Mouse (Mus musculus) c-Kit-positive CD71-negative TER-119-negative erythroid progenitor cells, embryonic 14.5 days (primary cell): Measurements from ENCODE around the gene Bri3.
"Not testable (repeated sequence)": the region's sequence is repeated elsewhere in the genome, so short reads cannot be mapped to it uniquely, and the experiment has no call there.

Source experiments
- DNase-seq: peaks from one replicate; pipeline ENCODE4 v3.0.0-alpha.2; 2013; ENCODE audit warnings: low read depth

Gene Bri3

GRCm38 (mm10) chr5:144296090-144296604, 51.9 kb downstream of the Bri3 start:
- no peak for DNase-seq

GRCm38 (mm10) chr5:144303071-144303470, 58.8 kb downstream of the Bri3 start:
- DNase-seq: no peak

GRCm38 (mm10) chr5:144308929-144309328, 64.7 kb downstream of the Bri3 start:
- DNase-seq: no peak

GRCm38 (mm10) chr5:144312183-144312582, 67.9 kb downstream of the Bri3 start:
- DNase-seq: peak; percentile 17

GRCm38 (mm10) chr5:144313335-144313734, 69.1 kb downstream of the Bri3 start:
- peak; percentile 19 for DNase-seq

GRCm38 (mm10) chr5:144314731-144315494, 70.7 kb downstream of the Bri3 start:
- no peak for DNase-seq

GRCm38 (mm10) chr5:144316442-144316841, 72.2 kb downstream of the Bri3 start:
- DNase-seq: no peak

GRCm38 (mm10) chr5:144317426-144317825, 73.2 kb downstream of the Bri3 start:
- no peak for DNase-seq

- no peak for DNase-seq
These were observed 74.0 kb downstream of the Bri3 start for GRCm38 (mm10) chr5:144318286-144318685.

- DNase-seq: no peak
These were observed 77.4 kb downstream of the Bri3 start for GRCm38 (mm10) chr5:144321681-144322080.

- no peak for DNase-seq
These were observed 78.5 kb downstream of the Bri3 start for GRCm38 (mm10) chr5:144322717-144323116.

- DNase-seq: no peak
These were observed 89.8 kb downstream of the Bri3 start for GRCm38 (mm10) chr5:144334010-144334409.

- not testable (repeated sequence) for DNase-seq
These were observed 91.1 kb downstream of the Bri3 start for GRCm38 (mm10) chr5:144335357-144335756.

- no peak for DNase-seq
These were observed 94.5 kb downstream of the Bri3 start for GRCm38 (mm10) chr5:144338787-144339186.

GRCm38 (mm10) chr5:144341085-144341484, 96.8 kb downstream of the Bri3 start:
- DNase-seq: no peak

- no peak for DNase-seq
These were observed 100.4 kb downstream of the Bri3 start for GRCm38 (mm10) chr5:144344592-144344991.

GRCm38 (mm10) chr5:144351185-144351584, 106.9 kb downstream of the Bri3 start:
- DNase-seq: no peak

GRCm38 (mm10) chr5:144352250-144353047, 108.2 kb downstream of the Bri3 start:
- no peak for DNase-seq

GRCm38 (mm10) chr5:144356776-144357455, 112.7 kb downstream of the Bri3 start:
- DNase-seq: no peak

- DNase-seq: no peak
These were observed 113.3 kb downstream of the Bri3 start for GRCm38 (mm10) chr5:144357551-144357880.

GRCm38 (mm10) chr5:144357881-144358591, 113.8 kb downstream of the Bri3 start, which contains the start of gene Baiap2l1:
TSS of gene Baiap2l1 (minus strand) at chr5:144358112.
- peak; percentile 76 for DNase-seq

GRCm38 (mm10) chr5:144358592-144358917, 114.3 kb downstream of the Bri3 start:
- no peak for DNase-seq
